Mouse (Mus musculus): ENCODE measurements around the gene Gm6169.
"Not testable (repeated sequence)": the region's sequence is repeated elsewhere in the genome, so short reads cannot be mapped to it uniquely, and the experiment has no call there.

The Gm6169 gene

DNA sequence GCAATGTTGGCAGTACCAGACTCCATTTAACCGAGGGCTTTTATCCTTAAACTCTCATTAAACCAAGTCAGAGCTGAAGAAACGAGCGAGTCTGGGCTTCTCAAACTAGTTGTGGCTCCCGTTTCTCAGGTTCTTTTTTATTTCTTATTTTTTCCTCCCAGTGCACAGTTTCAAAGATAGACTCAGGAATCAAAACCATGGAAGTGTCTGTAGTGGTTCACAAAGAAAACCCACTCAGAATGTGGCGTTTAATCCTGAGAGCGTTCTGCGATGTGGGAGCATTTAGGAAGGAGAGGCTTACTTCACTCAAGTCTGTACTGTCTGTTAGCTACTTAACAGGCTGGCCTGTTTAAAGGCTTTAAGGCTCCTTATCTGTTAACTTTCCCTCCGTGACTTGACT, 30.9 kb downstream of the Gm6169 start:
- DNase-seq (ENCODE audit: low spot score): no peak

DNA sequence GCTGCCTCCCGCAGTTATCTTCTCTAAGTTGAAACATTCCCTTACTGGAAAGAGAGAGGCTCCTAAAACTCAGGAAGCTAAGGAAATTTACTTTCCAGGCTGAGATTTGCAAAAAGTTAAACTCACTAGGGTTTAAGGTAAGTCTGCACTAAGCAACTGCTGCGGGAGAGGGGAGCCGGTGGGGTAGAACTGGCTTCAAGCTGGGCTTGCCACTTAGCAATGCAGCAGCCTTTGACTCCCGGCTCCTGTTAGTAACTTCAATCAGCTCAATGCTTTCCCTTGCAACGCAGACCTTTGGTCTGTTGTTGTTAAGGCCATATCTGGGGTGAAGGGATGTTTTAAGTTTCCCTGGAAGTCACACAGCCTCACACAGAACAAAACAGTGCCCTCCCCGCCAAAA, 31.3 kb downstream of the Gm6169 start:
- DNase-seq (ENCODE audit: low spot score): no peak

DNA sequence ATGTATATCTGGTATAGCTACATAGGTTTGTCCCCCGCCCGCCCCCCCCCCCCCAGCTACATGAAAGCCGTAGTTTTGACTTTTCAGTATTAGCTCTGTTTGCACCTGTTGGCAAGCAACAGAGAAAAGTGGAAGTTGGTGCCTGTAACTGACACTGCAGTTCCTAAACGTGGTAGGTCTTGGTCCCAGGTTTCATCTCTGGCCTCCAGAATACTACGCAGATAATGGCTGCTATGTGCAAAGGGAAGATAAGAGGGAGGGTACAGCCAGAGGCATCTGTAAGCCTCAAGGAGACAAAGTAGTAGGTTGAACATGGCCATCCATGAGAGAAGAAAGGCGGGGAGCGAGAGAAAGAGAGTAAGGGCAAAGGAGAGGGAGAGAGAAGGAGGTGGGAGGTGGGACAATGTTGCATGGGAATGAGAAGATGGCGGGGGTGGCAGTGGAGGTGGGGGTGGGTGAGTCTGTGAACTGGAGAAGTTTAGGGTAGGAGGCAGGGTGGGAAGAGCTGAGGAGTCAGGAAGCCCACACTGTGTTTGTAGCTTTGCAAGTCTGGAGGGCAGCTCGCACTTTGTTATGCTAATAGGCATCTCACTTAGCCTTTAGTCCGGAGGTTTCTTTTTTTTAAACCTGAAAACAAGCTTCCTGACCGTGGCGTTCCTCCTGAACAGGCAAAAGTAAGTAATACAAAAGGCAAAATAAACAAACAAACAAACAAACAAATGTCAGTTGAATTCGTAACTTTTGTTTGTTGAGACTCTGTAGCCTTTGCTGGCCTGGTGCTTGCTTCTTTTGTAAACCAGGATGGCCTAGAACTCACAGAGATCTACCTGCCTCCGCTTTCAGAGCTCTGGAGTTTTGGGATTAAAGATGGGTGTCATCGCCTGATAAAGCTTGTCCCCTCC, 32.1 kb downstream of the Gm6169 start, which contains the start of gene Fam169a:
Gene Fam169a, plus strand, starts transcription at position 638 of the 902 bp plus-strand sequence.
- DNase-seq (ENCODE audit: low spot score): no peak

DNA sequence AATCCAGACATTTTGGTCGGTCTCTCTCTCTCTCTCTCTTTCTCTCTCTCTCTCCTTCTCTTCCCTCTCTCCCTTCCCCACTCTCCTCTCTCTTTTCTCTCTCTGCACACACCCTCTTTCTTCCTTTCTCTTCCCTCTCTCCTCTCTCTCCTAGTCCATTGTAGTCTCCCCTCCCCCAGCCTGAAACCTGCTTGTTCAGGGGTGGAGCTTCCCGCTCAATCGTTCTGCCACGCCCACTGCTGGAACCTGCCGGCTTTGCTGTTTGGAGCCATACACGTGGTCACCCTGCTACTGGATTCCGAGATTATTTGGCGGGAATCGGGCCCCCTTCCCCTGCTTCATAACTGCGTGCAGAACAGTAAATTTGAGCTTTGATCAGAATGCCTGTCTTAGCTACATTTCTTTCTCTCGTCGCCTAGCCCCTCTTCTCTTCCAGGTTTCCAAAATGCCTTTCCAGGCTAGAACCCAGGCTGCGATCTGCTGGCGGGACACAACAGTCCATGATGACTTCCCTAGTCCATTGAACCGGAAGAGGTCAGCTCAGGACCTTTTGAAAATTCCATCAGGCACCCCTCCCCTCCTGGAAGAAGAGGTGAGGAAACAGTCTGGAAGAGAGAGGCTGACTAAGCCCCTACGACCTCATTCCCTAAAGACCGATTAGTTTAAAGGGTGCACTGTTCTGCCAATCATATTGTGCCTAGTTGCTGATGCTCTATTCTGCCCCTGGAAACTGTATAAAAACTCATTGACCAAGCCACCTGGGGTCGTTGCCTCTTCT, 34.0 kb downstream of the Gm6169 start:
- DNase-seq (ENCODE audit: low spot score): not testable (repeated sequence)

DNA sequence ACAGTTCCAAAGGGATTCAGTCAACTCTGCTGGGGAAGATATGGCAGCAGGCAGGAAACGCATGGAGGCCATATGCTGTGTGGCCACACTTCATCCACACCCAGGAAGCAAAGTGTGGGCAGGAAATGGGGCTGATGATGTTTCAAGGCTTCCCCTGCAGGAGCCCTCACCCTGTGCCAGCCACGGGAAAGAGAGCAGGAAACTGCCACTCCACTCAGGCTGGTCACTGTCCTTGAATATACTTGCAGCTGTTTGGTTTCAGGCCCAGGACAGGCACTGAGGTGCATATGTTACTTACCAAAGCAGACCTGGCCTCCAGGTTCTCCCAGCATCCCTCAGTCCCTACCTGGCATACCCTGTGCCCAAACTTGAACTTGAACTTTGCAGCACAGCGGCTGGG, 34.6 kb downstream of the Gm6169 start:
- DNase-seq (ENCODE audit: low spot score): no peak

DNA sequence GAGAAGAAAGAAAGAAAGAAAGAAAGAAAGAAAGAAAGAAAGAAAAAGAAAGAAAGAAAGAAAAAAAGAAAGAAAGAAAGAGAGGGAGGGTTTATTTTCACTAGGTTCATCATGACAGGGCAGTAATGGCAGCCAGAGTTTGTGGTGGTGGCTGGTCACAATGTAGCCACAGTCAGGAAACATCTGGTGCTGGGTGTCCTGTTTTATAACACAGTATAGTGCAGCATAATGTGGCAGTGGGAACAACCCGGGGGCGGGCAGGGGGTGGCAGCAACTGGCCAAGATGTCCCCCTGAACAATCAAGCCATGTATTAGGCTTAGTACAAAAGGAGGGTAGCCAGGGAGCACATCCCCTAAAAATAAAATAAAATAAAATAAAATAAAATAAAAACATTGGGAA, 35.6 kb downstream of the Gm6169 start:
- DNase-seq (ENCODE audit: low spot score): no peak

DNA sequence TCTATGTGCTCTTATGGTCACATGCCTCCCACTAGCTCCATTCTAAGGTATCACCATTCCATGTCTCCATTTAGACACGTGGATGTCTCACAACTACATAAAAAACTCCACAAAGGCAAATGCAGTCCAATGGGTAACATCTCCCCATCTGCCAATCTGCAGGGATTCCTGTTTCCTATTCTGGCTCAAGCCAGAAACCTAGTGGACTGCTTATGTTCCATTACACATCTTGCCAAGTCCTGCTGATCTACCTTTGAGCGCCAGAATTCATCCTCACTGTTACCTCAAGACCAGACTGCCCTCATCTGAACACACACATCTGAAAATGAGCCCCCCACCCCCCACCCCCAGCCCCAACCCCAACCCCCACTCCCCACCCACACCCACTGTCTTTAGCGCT, 36.9 kb downstream of the Gm6169 start:
- no peak for DNase-seq (ENCODE audit: low spot score)

DNA sequence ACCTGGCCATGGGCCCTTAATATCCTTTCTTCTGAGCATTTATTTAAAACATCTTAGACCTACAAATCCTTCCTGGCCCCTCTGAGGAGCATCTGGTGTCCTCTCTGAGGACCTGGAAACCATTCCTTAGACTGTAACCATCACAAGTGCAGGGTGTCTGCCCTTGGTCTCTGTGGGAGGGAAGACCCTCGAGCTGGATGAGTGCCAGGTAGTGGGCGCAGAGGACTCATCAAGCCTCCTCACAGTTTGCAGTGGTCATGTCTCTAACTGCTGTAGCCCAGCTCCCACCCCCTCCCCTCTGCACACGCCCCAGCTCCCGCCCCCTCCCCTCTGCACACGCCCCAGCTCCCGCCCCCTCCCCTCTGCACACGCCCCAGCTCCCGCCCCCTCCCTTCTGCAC, 38.7 kb downstream of the Gm6169 start:
- no peak for DNase-seq (ENCODE audit: low spot score)

DNA sequence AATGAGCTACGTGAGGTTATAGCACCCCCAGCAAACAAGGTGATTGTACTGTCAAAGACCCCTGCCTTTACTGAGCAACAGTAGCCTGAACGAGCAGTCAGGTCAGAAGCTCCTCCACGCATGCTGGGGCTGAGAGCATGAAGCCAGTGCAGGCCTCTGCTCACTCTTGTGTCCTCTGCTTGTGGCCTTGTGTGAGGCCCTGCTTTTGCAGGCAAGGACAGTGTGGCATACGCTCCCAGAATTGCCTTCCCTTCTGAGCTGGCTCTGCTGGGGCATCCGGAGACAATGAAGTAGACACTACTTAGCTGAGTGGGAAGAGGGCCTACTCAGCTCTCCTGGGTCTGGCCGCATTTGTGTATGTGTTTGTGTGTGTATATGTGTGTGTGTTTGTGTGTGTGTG, 39.3 kb downstream of the Gm6169 start:
- no peak for DNase-seq (ENCODE audit: low spot score)

DNA sequence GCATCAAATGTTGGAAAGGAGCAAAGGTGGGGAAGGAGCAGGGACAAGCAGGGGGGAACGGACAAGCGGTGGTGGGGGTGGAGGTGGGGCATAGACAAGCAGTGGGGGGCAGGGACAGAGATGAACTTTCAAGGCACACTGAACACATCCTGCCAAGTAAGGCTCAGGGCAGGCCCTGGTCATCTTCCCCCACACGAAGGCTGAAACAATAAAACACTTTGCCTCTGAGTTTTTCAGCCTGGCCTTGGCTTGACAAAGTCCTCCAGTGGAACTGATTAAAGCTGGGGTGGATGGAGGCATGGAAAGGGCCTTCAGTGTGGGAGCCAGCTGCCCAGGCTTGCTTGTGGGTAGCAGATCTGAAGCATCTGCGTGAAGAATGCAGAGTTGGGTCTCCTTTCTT, 41.2 kb downstream of the Gm6169 start:
- peak; percentile 62 for DNase-seq (ENCODE audit: low spot score)

DNA sequence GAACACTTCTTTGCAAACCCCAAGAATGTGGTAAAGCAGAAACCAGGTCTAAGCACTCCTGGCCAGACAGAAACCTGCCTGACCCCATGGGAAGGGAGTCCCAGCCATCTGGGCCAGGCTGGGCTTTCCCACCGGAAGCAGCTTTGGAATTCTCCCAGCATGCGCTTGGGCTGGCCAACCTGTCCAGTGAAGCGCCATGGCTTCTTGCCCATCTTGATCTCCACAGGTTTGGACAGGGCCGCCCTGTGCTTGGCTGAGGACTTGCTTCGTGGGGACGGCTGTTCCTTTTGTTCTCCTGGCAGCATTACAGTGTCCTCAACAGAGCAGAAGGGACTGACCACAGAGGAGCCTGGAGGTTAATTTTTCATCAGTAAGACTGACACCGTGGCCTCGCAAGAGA, 45.2 kb downstream of the Gm6169 start:
- DNase-seq (ENCODE audit: low spot score): peak; percentile 75

DNA sequence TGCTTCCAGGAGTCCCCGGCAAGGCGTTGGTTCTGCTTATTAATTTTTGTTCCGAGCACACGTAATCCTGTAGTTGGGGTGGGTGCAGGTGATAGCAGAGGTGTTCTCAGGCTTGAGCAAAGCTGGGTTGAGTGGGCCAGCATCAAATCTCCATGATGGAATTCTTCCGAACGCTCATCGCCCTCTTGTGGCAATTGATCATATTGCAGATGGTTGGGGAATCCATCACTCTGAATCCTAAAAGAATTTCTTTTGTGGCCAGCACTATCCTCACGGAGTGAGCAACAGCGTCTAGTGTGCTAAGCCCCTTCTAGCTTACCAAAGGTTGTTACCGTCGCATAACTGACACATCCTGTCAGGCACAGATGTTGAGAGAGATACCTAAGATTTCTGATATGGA, 46.4 kb downstream of the Gm6169 start:
- DNase-seq (ENCODE audit: low spot score): peak; percentile 89

DNA sequence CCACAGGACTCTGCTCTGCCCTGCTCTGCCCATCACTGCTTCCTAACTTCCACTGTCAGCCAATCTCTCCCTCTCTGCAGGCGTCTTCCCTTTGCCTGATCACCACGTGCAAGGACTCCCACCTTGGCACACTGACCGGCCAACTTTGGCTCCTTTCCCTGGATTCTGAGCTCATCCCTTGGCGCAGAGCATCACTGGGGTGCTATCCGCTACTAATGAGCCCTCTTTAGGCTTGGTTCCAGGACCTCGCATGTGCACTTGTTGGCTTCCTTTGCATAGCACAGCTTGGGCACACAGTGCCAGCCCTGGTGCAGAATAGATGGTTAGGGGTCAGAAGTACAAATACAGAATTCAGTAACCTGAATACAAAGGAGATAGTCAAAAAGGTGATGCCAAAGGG, 47.9 kb downstream of the Gm6169 start:
- DNase-seq (ENCODE audit: low spot score): peak; percentile 80

Data from testis, postnatal 10 days (tissue).